Mouse (Mus musculus) ES-E14 (cell line): ENCODE results near the gene Mavs. TPM values are rescaled to one million over a fixed set of nuclear protein-coding genes. Genes with fewer than 3 reads are reported as not detected.

Source experiments
- DNase-seq: peaks from one replicate; pipeline ENCODE4 v3.0.0-alpha.2; 2013; ENCODE audit warnings: low read depth, low spot score
- H3K27ac ChIP-seq: 2 replicates; pipeline ENCODE4 v1.5.1; 2012; ENCODE audit warnings: low read depth, mild to moderate bottlenecking, low read length, moderate library complexity, mixed read lengths; ENCODE audit not compliant: poor library complexity, insufficient read depth, severe bottlenecking
- H3K36me3 ChIP-seq: 2 replicates; pipeline ENCODE4 v1.6.1; 2012; ENCODE audit warnings: mild to moderate bottlenecking, low read length, moderate library complexity, mixed read lengths; ENCODE audit not compliant: control insufficient read depth, poor library complexity, insufficient read depth, severe bottlenecking
- H3K4me1 ChIP-seq, 2 experiments: fragments of 150-350 bp in 1 of 2; sonication (generic) in 1 of 2; 2 replicates each; pipeline ENCODE4 v1.6.1; 2012; ENCODE audit warnings: low read length in 2 of 2, mild to moderate bottlenecking in 1 of 2, mixed read lengths in 1 of 2; ENCODE audit not compliant: control insufficient read depth in 2 of 2, insufficient read depth in 2 of 2, poor library complexity in 1 of 2
- H3K4me3 ChIP-seq, 2 experiments: fragments of 150-350 bp in 1 of 2; sonication (generic) in 1 of 2; 2 replicates each; pipeline ENCODE4 v1.5.1; 2012; ENCODE audit warnings: low read length in 2 of 2, low read depth in 1 of 2, mild to moderate bottlenecking in 1 of 2, mixed read lengths in 1 of 2; ENCODE audit not compliant: insufficient read depth in 1 of 2, poor library complexity in 1 of 2, severe bottlenecking in 1 of 2
- H3K9ac ChIP-seq: 2 replicates; pipeline ENCODE4 v1.6.1; 2012; ENCODE audit warnings: low read depth, mild to moderate bottlenecking, low read length, mixed read lengths; ENCODE audit not compliant: poor library complexity, insufficient read depth, severe bottlenecking
- H3K9me3 ChIP-seq: fragments of 150-350 bp; sonication (generic); 2 replicates; pipeline ENCODE4 v1.6.1; 2012; ENCODE audit warnings: low read depth, mild to moderate bottlenecking, low read length; ENCODE audit not compliant: control insufficient read depth, insufficient read depth
- CHD2 ChIP-seq: IDR thresholded peaks from 2 replicates; pipeline ENCODE4 v1.6.1; 2014; ENCODE audit warnings: mild to moderate bottlenecking, low read depth, low read length, inconsistent platforms
- HCFC1 ChIP-seq: IDR thresholded peaks from 2 replicates; pipeline ENCODE4 v1.6.1; 2012; ENCODE audit warnings: low read length, inconsistent platforms, borderline replicate concordance; ENCODE audit not compliant: insufficient read depth
- MAFK ChIP-seq: IDR thresholded peaks from 2 replicates; pipeline ENCODE4 v1.6.1; 2014; ENCODE audit warnings: mild to moderate bottlenecking, low read depth, low read length, inconsistent platforms; ENCODE audit not compliant: insufficient read depth
- ZC3H11A ChIP-seq: IDR thresholded peaks from 2 replicates; pipeline ENCODE4 v1.6.1; 2012; ENCODE audit warnings: low read depth, mild to moderate bottlenecking, inconsistent platforms, low read length, borderline replicate concordance
- ZNF384 ChIP-seq: IDR thresholded peaks from 2 replicates; pipeline ENCODE4 v1.6.1; 2012; ENCODE audit warnings: low read depth, low read length, inconsistent platforms
- in situ Hi-C, 2 experiments: fragments of 600-800 bp; cut with MboI; formaldehyde crosslinking; loops; one replicate each; pipeline ENCODE4 v1.15.1; 2025; ENCODE audit warnings: low sequenced_read_pairs in 2 of 2, inconsistent platforms in 1 of 2; ENCODE audit not compliant: unreplicated experiment in 2 of 2
- total RNA-seq: library from RNA; depleted of rRNA; stranded (reverse); fragments of 300-350 nt; gene quantifications from 2 replicates; pipeline ENCODE4 v1.2.3, GENCODE M21; 2012; rRNA removed

The Mavs gene
- total RNA-seq, 1 experiment = 11.4 TPM

- Histone ChIP-seq H3K4me3 (no peak overlapping the region), H3K9ac (no peak overlapping the region), H3K36me3 (peaks cover 19% of the 10 kb centered on the region), H3K27ac (no peak overlapping the region), H3K4me1 (no peaks in the 10 kb centered on the region), H3K9me3 (no peaks in the 10 kb centered on the region)
- no peak for DNase-seq
- TF ChIP-seq MAFK = no peak
- TF ChIP-seq HCFC1 = no peak
- TF ChIP-seq ZC3H11A = no peak
- no peak for TF ChIP-seq ZNF384
- TF ChIP-seq CHD2 = no peak
- in situ Hi-C loops = no loop called here
These were observed 56.8 kb downstream of the Mavs start for GRCm38 (mm10) chr2:131290669-131291068.

- TF ChIP-seq HCFC1 (no peak), ZC3H11A (no peak), CHD2 (no peak), ZNF384 (no peak), MAFK (no peak)
- Histone ChIP-seq H3K36me3 (peaks cover 29% of the 10 kb centered on the region), H3K9ac (no peak overlapping the region), H3K4me1 (no peaks in the 10 kb centered on the region), H3K9me3 (no peaks in the 10 kb centered on the region), H3K27ac (no peak overlapping the region), H3K4me3 (no peak overlapping the region)
- in situ Hi-C loops = no loop called here
- DNase-seq = no peak
These were observed 62.9 kb downstream of the Mavs start for GRCm38 (mm10) chr2:131296746-131297261.

Other genes starting within 250 kb of the Mavs start
- gene Gfra4, start 191.0 kb upstream of the Mavs start, total RNA-seq = 1.6 TPM in 2 replicates
- 0.40 and 0.69 TPM in 2 replicates for gene Adam33, start 170.2 kb upstream of the Mavs start, total RNA-seq
- 0.26 and 0.27 TPM in 2 replicates for gene Siglec1, start 147.3 kb upstream of the Mavs start, total RNA-seq
- gene Hspa12b, start 106.8 kb upstream of the Mavs start, total RNA-seq = 1.5 and 1.7 TPM in 2 replicates
- gene Gm11037, start 100.6 kb upstream of the Mavs start, total RNA-seq = not detected in 2 replicates
- 61.6 and 69.0 TPM in 2 replicates for gene 1700037H04Rik, start 74.0 kb upstream of the Mavs start, total RNA-seq
- 30.0 and 38.5 TPM in 2 replicates for gene Cenpb, start 54.0 kb upstream of the Mavs start, total RNA-seq
- gene Cdc25b, start 47.1 kb upstream of the Mavs start, total RNA-seq = 9.7 and 16.4 TPM in 2 replicates
- 1.5 and 1.6 TPM in 2 replicates for gene Spef1, start 46.8 kb upstream of the Mavs start, total RNA-seq
- gene Ap5s1, start 27.0 kb upstream of the Mavs start, total RNA-seq = 7.9 and 8.7 TPM in 2 replicates
- 22.0 and 26.6 TPM in 2 replicates for gene Pank2, start 28.4 kb downstream of the Mavs start, total RNA-seq
- 4.3 and 5.3 TPM in 2 replicates for gene Rnf24, start 118.8 kb downstream of the Mavs start, total RNA-seq